Mouse (Mus musculus) embryo, embryonic 10 days (tissue): ENCODE results near the gene Gm28051.
A peak's percentile ranks its signal among the peaks of the same experiment; 100 is the strongest.

Experiments
- DNase-seq: peaks from one replicate; pipeline ENCODE4 v3.0.0-alpha.2; 2015; ENCODE audit warnings: low spot score

Gene Gm28051

DNA sequence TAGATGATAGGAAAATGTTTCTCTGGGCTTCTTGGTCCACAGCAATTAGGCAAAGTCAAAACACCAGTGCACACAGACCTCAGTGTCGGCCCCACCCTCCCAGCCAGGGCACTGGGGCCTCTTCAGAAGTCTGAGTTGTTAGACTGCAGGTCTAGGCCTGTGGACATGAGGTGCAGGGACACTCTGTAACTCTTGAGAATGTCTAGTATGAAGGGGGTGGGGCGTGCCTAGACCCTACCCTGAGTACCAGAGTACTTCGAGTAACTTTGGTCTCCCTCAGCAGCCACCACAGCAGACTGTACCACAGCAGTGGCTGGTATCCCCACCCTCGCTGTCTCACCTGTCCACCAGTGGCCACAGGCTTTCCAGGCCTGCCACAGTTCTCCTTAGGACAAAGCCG, 71.2 kb downstream of the Gm28051 start:
- DNase-seq: no peak

DNA sequence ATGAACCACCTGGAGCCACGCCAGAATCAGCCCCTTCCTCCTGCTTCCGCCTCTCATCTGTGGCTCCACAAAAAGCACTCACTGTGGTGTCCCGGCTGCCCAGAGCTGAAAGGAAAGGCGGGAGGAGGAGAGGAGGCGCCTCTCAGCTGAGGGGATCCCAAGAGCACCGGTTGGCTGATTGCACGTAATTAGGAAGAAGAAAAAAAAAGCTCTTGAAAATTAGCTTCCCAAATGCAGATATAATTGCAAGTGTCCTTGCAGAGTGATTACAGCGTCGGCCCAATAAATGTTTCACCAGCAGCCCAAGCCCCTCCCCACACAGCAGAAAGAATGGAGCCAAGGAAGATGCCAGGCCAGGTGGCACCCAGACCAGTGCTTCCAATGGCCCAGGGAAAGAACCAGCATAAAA, 72.0 kb downstream of the Gm28051 start:
- no peak for DNase-seq

DNA sequence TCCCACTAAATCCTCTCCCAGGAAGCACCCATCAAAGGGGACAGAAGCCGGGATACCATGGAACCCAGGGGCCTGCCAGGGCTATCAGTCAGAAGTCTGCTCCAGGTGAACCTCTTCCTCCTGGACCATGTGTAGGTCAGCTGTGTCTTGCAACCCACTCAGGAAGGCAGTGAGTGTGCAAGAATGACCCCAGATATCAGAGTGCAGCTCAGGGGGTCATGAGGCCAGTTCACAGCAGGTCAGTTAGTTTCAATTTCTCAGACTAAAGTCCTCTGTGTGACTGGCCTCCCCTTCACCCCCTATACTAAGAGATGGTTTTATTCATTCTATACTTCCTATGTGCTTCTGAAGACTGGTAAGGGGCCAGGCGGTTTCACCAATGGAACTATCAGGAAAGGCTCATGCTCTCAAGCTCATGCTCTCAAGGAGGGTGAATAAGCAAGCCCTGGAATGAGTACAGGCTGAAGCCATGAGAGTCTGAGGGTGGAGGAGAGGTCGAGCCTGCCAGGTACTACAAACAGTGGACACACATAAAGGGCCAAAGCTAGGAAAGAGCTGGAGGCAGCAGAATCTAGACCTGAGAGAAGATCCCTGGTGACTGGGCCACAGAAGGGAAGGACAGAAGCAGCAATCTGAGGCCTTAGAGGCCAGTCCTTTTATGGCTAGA, 72.7 kb downstream of the Gm28051 start:
- DNase-seq: no peak

DNA sequence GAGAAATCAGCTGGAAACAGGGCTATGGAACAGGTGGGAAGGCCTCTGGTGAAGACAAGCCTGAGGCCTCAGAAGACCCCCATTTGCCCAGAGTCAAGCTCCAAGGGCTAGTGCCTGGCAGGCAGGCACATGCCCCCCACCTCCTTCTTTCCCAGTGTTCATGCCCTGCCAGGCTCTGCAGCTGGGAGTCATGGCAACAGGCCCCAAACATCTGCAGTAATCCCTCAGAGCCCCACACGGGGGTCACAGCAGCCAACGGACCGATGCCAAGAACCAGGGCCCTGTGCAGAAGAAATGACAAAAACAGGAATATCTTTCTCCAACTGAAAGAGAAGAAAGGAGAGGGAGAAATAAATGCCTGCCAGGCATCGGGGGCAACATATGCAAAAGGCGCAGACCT, 73.6 kb downstream of the Gm28051 start:
- no peak for DNase-seq

GRCm38 (mm10) chr12:102683438-102683837, 74.1 kb downstream of the Gm28051 start:
- DNase-seq: no peak

- DNase-seq: no peak
Measured at GRCm38 (mm10) chr12:102682722-102683299, 74.8 kb downstream of the Gm28051 start.

DNA sequence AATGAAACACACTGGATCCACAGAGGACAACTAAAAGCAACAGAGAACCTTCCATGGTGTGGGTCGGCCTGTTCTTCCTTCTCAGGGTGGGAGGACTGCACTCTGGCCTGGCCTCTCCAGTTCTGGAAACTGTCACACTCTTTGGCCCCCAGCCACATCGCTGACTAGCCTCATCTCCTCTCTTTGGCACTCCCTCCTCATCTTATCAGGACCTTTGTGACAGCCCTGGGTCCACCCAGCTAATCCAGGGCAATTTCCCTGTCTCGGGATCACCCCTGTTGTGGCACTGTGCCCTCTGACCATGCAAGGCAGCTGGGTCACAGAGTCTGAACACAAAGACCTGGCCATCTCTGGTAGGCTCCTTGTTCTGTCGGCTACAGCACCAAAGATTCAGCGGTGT, 75.5 kb downstream of the Gm28051 start:
- no peak for DNase-seq

DNA sequence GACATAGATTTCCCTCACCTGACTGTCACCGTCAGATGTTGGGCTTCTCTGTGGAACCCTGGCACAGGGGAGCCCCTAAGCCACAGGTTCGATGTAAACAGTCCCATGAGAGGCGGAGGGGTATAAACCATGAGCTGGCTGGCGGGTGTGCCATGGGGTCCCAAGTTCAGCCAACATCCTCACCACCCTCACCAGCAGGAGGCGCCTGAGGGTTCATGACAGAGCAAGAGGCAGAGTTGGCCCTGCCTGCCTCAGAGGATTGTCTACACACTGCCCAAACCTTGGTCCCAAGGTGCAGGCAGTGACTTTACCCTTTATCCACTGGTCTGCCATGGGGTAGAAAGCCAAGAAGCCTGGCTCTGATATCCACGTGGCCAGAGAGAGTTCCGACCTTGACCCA, 76.0 kb downstream of the Gm28051 start:
- no peak for DNase-seq

GRCm38 (mm10) chr12:102678820-102679219, 78.7 kb downstream of the Gm28051 start:
- peak; percentile 68 for DNase-seq

DNA sequence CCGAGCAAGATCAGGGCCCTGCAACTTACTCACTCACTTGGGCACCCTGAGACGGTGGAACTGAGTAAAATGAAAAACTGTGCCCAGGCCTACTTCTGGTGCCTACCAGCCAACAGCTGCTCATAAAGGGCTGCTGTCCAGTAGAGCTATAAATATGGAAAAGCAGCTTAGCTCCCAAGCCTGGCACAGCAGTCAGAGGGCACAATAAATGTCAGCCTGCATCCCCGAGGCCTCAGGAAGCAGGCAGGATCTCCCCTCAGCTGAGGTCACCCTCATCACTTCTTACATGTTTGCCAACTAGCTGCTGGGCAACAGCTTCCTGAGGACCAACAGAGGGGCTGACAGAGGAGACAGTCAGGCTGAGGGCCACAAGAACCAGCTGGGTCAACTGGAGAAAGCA, 80.5 kb downstream of the Gm28051 start:
- no peak for DNase-seq

DNA sequence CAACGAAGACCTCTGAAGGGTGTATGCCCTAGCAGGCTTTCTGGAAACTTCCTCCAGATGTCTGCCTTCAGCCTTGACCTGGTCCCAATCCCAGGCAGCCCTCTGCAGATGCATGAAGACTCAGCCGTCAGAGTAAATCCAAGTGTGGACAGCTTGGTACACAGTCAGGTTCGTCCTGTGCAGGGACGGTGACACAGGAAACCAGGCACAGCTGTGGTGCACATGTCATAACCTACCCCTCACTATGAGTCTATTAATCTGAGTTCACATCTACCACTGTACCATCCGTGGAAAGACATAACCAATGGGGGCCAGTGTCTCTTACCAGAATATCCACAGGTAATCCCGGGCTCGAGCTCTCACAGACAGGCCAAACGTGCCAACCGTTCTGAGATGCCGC, 83.0 kb downstream of the Gm28051 start:
- no peak for DNase-seq

- no peak for DNase-seq
Measured at GRCm38 (mm10) chr12:102674123-102674522, 83.4 kb downstream of the Gm28051 start.

DNA sequence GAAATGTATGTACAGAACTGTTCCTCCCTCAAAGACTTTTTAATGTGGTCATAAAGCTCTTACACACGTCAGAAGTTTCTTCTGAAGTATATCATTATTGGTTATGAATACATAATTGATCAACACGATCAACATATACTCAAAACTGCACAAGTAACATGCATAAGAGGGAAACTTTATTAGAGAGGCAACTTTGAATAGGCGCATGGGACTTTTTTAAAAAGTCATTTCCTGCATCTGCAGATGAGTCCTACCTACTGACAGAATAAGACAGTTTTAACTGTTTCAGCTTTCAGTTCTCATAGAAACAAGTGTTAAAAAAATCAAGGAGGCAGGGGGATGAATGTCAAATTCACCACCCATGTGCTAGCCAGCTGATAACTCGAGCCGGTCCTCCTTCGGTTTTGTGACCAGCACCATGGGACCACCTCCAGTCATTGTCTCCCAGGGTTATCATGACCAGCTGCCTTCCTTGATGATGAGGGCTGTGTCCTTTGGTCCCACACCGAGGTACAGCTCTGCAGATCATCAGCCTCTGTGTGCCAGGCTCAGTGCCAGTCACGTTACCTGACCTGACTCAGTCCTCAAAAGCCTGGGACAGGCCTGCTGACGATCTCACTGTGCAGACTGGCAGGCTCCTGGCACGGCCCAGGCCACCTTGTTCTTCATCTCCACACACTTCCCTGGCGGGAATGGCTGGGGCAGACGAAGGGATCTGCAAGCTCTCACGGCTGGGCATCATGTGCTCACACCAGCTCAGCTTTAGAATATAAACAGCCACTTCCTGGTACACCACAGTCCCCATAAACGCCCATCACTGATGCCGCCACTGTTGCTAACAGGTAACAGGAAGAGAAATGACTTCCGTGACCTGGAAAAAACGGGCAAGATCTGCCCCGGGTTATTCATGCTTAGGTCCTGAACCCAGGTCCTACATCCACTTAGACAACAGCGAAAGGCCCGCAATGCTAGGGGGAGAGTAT, 84.4 kb downstream of the Gm28051 start:
- DNase-seq: no peak

- DNase-seq: no peak
Measured at GRCm38 (mm10) chr12:102672176-102672575, 85.4 kb downstream of the Gm28051 start.

DNA sequence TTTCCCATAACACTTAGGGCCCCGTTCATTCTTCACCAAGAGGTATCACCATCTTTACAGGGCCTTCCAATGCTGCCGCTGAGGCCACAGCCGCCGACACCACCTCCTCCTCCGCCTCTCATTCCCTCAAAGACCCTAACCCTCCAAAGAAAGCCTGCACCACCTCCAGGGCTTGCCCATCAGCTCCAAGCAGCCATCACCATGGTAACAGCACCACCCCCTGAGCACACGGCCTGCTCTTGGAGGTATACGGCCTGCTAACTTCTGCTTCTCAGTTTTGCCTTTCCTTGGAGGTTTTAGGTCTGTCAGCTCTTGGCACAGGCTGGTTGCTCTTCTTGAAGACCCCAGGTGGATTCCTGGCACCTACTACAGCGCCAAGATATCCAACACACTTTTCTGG, 86.7 kb downstream of the Gm28051 start:
- DNase-seq: peak; percentile 55
